Mouse (Mus musculus) bone marrow macrophage, adult 2 months (primary cell): ENCODE results near the gene Adam15.

Experiments used
- CTCF ChIP-seq: IDR thresholded peaks from 2 replicates; pipeline ENCODE4 v1.5.1; 2012; ENCODE audit warnings: low read depth, mild to moderate bottlenecking, low read length, moderate library complexity
- POLR2A ChIP-seq: IDR thresholded peaks from 2 replicates; pipeline ENCODE4 v1.6.1; 2012; ENCODE audit warnings: mild to moderate bottlenecking, low read depth, low read length, borderline replicate concordance

DNA sequence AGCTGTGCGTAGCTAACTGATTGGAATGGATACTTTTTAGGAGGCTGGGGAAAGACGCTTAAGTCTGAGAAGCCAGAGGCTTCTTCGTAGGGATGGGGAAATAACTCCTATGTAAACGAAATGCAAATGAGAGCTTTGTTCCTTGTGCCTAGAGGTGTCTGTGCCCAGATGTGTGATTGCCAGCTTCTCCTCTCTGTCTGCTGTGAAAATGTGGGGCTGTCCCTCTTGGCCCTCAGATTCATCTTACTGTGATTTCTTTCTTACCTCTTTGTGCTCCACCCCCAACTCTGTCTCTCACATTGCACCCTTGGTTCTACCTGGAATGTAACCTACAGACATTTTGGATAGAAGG, 46.8 kb upstream of the Adam15 start:
- TF ChIP-seq CTCF (no peak), POLR2A (no peak)
